Mouse (Mus musculus) cerebellum, adult 2 months (tissue): ENCODE data around the gene Xrcc4.

Experiments
- CTCF ChIP-seq: fragments of 200-500 bp; IDR thresholded peaks from 2 replicates; pipeline ENCODE4 v1.5.1; 2011; ENCODE audit warnings: low read depth, mild to moderate bottlenecking, control low read depth, low read length, moderate library complexity, borderline replicate concordance; ENCODE audit not compliant: insufficient read depth
- POLR2A ChIP-seq: fragments of 200-500 bp; IDR thresholded peaks from 2 replicates; pipeline ENCODE4 v1.6.1; 2011; ENCODE audit warnings: low read length, control low read depth, borderline replicate concordance; ENCODE audit not compliant: insufficient read depth

DNA sequence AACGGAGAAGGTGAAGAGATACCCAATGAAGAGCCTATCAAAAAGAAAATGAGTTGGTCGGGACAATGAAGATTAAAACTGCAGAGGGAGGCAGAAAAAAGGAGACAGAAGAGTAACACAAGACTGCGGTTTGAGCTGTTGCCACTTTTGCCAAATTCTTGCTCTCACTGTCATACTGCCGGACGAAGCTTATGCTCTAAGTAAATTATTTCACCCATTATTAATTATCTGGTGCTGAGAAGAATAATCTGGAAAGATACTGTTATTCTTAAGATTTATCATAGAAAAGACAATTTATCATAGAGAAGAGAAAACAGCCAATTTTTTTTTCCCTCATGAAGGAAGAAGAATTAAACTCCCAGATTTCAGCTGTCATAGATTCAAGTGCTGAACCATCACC is 235.3 kb downstream of the Xrcc4 start:
- no peak for TF ChIP-seq CTCF
- TF ChIP-seq POLR2A = no peak
